23 mouse cellular contexts compared by ENCODE assay signal in the genomic region with DNA sequence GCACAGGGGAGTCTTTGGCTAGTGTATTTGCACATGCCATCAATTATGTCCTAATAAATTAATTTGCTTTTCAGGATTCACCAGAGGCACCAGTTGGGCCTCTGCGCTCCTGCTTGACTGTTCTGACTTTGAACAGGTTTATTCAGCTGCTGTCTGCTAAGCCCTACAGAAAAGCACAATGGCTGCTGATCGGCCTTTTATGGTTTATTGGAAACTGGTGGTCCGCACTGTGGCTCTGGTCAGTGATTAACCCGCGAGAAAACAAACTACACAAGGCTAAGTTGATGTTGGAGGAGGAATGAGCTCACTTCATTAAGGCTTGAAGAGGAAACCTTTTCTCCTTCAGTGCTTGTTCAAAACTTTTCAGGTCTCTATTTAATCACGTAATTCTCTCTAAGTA.
DNase-seq lines count a peak whose midpoint lies in the region; ATAC-seq lines count a peak whose summit lies in the region.
"Had no signal": no experiment of that assay in that cellular context is flagged by ENCODE, and none has a peak within 500 bp of the region (broad histone marks: within the 10 kb centered on the region; RNA-seq: fewer than 3 reads in every experiment).

No protein-coding gene starts in this region.

- H3K4me1 ChIP-seq in midbrain, embryonic 11.5 days (ENCODE audit: control insufficient read depth, insufficient read depth, low read length) = peaks cover 5% of the 10 kb centered on the region; the same call in 1 of the 2 replicates
- H3K4me1 ChIP-seq in midbrain, embryonic 14.5 days (ENCODE audit: control insufficient read depth, insufficient read depth, low read length) = no peaks in the 10 kb centered on the region
- peaks cover 6% of the 10 kb centered on the region; the same call in 1 of the 2 replicates for H3K4me1 ChIP-seq in forebrain, embryonic 12.5 days
- peaks cover 2% of the 10 kb centered on the region; the same call in 1 of the 2 replicates for H3K4me1 ChIP-seq in forebrain, embryonic 16.5 days (replicated peaks; ENCODE audit: control insufficient read depth, insufficient read depth, low read length)
- H3K4me1 ChIP-seq: embryonic facial prominence, embryonic 15.5 days; heart, embryonic 10.5 days; heart, embryonic 15.5 days; hindbrain, embryonic 15.5 days had no signal

- intact Hi-C loops in heart, postnatal 36 days (cut with DNase I) = no loop called here

- no peak overlapping the region for H3K27ac ChIP-seq in midbrain, embryonic 11.5 days (ENCODE audit: low read depth, low read length)
- H3K27ac ChIP-seq in midbrain, embryonic 14.5 days (replicated peaks; ENCODE audit: low read depth, low read length) = no peak overlapping the region
- no peak overlapping the region for H3K27ac ChIP-seq in forebrain, embryonic 12.5 days
- H3K27ac ChIP-seq in forebrain, embryonic 16.5 days (ENCODE audit: low read length) = no peak overlapping the region
- H3K27ac ChIP-seq: embryonic facial prominence, embryonic 15.5 days; heart, embryonic 10.5 days; heart, embryonic 15.5 days; hindbrain, embryonic 15.5 days had no signal

- no peak overlapping the region for H3K4me2 ChIP-seq in midbrain, embryonic 11.5 days
- H3K4me2 ChIP-seq in midbrain, embryonic 14.5 days (ENCODE audit: low read length) = no peak overlapping the region
- no peak overlapping the region for H3K4me2 ChIP-seq in forebrain, embryonic 12.5 days
- H3K4me2 ChIP-seq in forebrain, embryonic 16.5 days (ENCODE audit: low read length) = no peak overlapping the region
- H3K4me2 ChIP-seq: embryonic facial prominence, embryonic 15.5 days; heart, embryonic 15.5 days; hindbrain, embryonic 15.5 days had no signal

- WGBS in midbrain, embryonic 11.5 days = 31% methylated on average over 6 of the region's 6 CpGs
- WGBS in midbrain, embryonic 14.5 days = 31% methylated on average over 6 of the region's 6 CpGs
- WGBS in forebrain, embryonic 12.5 days = 40% methylated on average over 6 of the region's 6 CpGs
- WGBS in forebrain, embryonic 16.5 days = 24% methylated on average over 6 of the region's 6 CpGs

- peak; percentile 85 for DNase-seq in midbrain, embryonic 11.5 days (ENCODE audit: low spot score, missing footprints)
- no peak for DNase-seq in midbrain, embryonic 14.5 days
- no peak for DNase-seq in frontal cortex, postnatal 25 days (ENCODE audit: low spot score in 2 of 2)
- no peak for DNase-seq in heart, postnatal 36 days
- no peak for DNase-seq in frontal cortex, postnatal 10 days (ENCODE audit: low spot score in 2 of 2)
- DNase-seq: adrenal gland, postnatal 14 days; cerebellum, adult 8-10 months; cerebellum, postnatal 14 days; gastrocnemius, postnatal 10 days; heart, adult 18-20 months; heart, postnatal 14 days; kidney, adult 2 months had no signal

- no peaks in the 10 kb centered on the region for H3K9me3 ChIP-seq in midbrain, embryonic 11.5 days (ENCODE audit: control insufficient read depth, low read length)
- no peaks in the 10 kb centered on the region for H3K9me3 ChIP-seq in midbrain, embryonic 14.5 days (ENCODE audit: control insufficient read depth, low read length)
- H3K9me3 ChIP-seq in forebrain, embryonic 12.5 days = no peaks in the 10 kb centered on the region
- H3K9me3 ChIP-seq in forebrain, embryonic 16.5 days (ENCODE audit: control insufficient read depth, low read length) = no peaks in the 10 kb centered on the region
- H3K9me3 ChIP-seq: embryonic facial prominence, embryonic 15.5 days; heart, embryonic 10.5 days; heart, embryonic 15.5 days; hindbrain, embryonic 15.5 days had no signal

- H3K9ac ChIP-seq in midbrain, embryonic 11.5 days (ENCODE audit: low read length) = no peak overlapping the region
- no peak overlapping the region for H3K9ac ChIP-seq in midbrain, embryonic 14.5 days (replicated peaks; ENCODE audit: low read length)
- H3K9ac ChIP-seq in forebrain, embryonic 12.5 days = no peak overlapping the region
- no peak overlapping the region for H3K9ac ChIP-seq in forebrain, embryonic 16.5 days (replicated peaks; ENCODE audit: low read depth, low read length)
- H3K9ac ChIP-seq: embryonic facial prominence, embryonic 15.5 days; heart, embryonic 15.5 days; hindbrain, embryonic 15.5 days had no signal

- H3K36me3 ChIP-seq in midbrain, embryonic 11.5 days (ENCODE audit: control insufficient read depth, insufficient read depth, low read length) = no peaks in the 10 kb centered on the region
- H3K36me3 ChIP-seq in midbrain, embryonic 14.5 days (ENCODE audit: control insufficient read depth, insufficient read depth, low read length) = no peaks in the 10 kb centered on the region
- H3K36me3 ChIP-seq in forebrain, embryonic 12.5 days (replicated peaks) = no peaks in the 10 kb centered on the region
- no peaks in the 10 kb centered on the region for H3K36me3 ChIP-seq in forebrain, embryonic 16.5 days (ENCODE audit: control insufficient read depth, insufficient read depth)
- H3K36me3 ChIP-seq: embryonic facial prominence, embryonic 15.5 days; heart, embryonic 10.5 days; heart, embryonic 15.5 days; hindbrain, embryonic 15.5 days had no signal

- no peak; the same call in 1 of the 2 replicates for ATAC-seq in midbrain, embryonic 11.5 days (ENCODE audit: low FRiP score)
- ATAC-seq in midbrain, embryonic 14.5 days (ENCODE audit: low FRiP score, low TSS enrichment) = no peak
- peak; percentile 63; the same call in 1 of the 2 replicates for ATAC-seq in forebrain, embryonic 12.5 days (ENCODE audit: low FRiP score)
- ATAC-seq in forebrain, embryonic 16.5 days = peak; percentile 49
- ATAC-seq: activated CD4-positive, CD25-positive, alpha-beta regulatory T cell, adult 4 months; intestine, embryonic 16.5 days; Patski had no signal

- no peak overlapping the region for H3K4me3 ChIP-seq in midbrain, embryonic 11.5 days (ENCODE audit: low read depth, low read length)
- H3K4me3 ChIP-seq in midbrain, embryonic 14.5 days (replicated peaks; ENCODE audit: low read depth, low read length) = no peak overlapping the region
- H3K4me3 ChIP-seq in forebrain, embryonic 12.5 days (replicated peaks) = no peak overlapping the region
- H3K4me3 ChIP-seq in forebrain, embryonic 16.5 days (replicated peaks; ENCODE audit: low read length) = no peak overlapping the region
- H3K4me3 ChIP-seq: embryonic facial prominence, embryonic 15.5 days; erythroblast, embryonic 14.5 days; heart, embryonic 10.5 days; heart, embryonic 15.5 days; hindbrain, embryonic 15.5 days had no signal

- H3K27me3 ChIP-seq in midbrain, embryonic 11.5 days (ENCODE audit: control insufficient read depth, insufficient read depth, low read length) = no peaks in the 10 kb centered on the region
- H3K27me3 ChIP-seq in midbrain, embryonic 14.5 days (ENCODE audit: control insufficient read depth, insufficient read depth, low read length) = no peaks in the 10 kb centered on the region
- H3K27me3 ChIP-seq in forebrain, embryonic 12.5 days = peaks cover 4% of the 10 kb centered on the region; the same call in 1 of the 2 replicates
- H3K27me3 ChIP-seq in forebrain, embryonic 16.5 days (replicated peaks; ENCODE audit: control insufficient read depth, insufficient read depth, low read length) = no peaks in the 10 kb centered on the region
- H3K27me3 ChIP-seq: CH12.LX; embryonic facial prominence, embryonic 15.5 days; heart, embryonic 15.5 days; hindbrain, embryonic 15.5 days had no signal

Comparison
In these comparisons a context has a peak if more than half of its experiments do, and no peak if none do; other contexts are left out.
1. ATAC-seq: peak in forebrain, embryonic 12.5 days (single experiment) and forebrain, embryonic 16.5 days (single experiment); none in midbrain, embryonic 11.5 days (single experiment) and midbrain, embryonic 14.5 days (single experiment).